Mouse (Mus musculus): ENCODE results near the gene Enpp1. TPM values are rescaled to one million over a fixed set of nuclear protein-coding genes. Genes with fewer than 3 reads are reported as not detected.
A peak's percentile ranks its signal among the peaks of the same experiment; 100 is the strongest.
"Not testable (repeated sequence)": the region's sequence is repeated elsewhere in the genome, so short reads cannot be mapped to it uniquely, and the experiment has no call there.

Enpp1 gene
- polyA plus RNA-seq, 1 experiment from 2014 or later: 3.6 TPM

DNA sequence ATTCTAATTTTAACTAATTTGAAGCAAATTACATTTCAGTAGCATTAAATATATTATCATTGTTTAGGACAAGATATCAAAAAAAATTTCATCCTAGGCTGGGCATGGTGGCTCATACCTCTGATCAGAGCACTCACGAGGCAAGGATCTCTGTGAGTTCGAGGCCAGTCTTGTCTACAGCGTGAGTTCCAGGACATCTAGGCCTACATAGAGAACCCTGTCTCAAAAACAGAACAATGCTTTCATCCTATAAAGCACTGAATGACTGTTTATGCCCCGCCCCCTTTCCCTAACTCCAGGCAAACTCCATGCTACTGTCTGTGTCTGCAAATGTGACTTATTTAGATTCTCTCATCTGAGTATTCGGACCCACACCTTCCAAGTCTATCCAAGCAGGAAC lies 80.8 kb downstream of the Enpp1 start:
- no peaks in the 10 kb centered on the region for H3K36me3 ChIP-seq
- 93% methylated on average over 5 of the region's 5 CpGs for WGBS
- H3K4me2 ChIP-seq: no peak overlapping the region
- no peak overlapping the region for H3K9ac ChIP-seq (replicated peaks)
- H3K9me3 ChIP-seq (replicated peaks): no peaks in the 10 kb centered on the region
- H3K4me3 ChIP-seq (replicated peaks): no peak overlapping the region
- no peak overlapping the region for H3K27ac ChIP-seq (replicated peaks)
- 0 out of 2 replicates have a peak, but pooled peaks have one; percentile 25 for ATAC-seq (ENCODE audit: low FRiP score)
- no peaks in the 10 kb centered on the region; the same call in 1 of the 2 replicates for H3K4me1 ChIP-seq
- H3K27me3 ChIP-seq (replicated peaks): no peaks in the 10 kb centered on the region

DNA sequence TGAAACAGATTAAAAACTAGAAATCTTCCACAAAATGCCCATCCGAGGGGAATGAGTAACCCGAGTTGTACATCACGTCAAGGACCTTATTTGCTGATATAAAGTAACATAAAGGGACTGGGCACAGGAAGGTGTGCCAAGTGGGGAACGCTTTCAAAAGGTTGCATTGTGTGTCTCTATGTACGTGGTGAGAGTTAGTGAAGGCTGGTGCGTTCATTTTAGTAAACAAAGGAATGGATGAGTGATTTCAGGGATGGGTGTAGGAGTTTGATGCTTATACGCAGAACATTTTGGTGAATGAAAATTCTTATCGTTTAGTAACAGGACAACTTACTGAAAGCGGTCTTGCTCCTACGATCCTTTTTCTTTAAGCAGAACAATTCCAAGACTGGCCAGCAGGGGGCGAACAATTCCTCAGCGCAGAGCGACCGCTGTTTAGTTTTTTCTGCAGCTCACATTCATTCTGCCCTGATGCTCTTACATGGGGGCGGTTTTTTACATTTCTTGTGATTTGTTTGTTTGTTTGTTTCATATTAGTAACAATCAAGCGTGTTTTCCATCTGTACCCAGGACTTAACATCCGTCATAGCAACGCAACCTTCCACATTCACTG lies 81.4 kb downstream of the Enpp1 start:
- H3K4me3 ChIP-seq (replicated peaks): 0 out of 2 replicates have a peak overlapping the region, but pooled peaks have one; percentile 12
- H3K36me3 ChIP-seq: no peaks in the 10 kb centered on the region
- peak; percentile 77 for ATAC-seq (ENCODE audit: low FRiP score)

DNA sequence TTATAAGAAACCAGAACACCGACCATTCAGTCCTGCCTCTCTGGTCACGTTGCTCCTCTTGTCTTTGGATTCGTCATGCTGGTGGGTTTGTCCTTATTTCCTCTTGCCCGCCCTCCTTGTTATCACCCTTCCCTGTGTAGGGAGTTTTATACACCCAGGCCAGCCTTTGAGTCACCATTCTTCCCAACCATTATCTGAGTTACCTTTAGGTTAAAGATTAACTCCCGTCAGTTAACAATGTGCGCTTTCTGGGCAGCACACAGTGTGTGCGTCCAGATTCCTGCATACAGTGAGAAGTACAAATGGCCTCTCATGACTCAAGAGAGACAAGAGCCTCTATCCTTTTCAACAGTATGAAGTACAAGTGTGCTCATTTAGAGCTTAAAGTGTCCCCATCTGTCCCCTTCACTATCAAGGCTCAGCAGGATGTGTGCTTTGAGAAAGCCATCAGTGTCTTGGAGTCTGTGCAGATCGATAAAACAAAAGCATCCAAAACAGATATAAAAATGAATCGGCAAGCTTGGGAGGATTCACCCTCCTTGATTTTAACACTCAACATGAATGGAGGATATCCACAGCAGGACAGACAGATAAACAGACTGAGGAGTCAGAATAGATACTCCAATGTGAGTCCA lies 82.8 kb downstream of the Enpp1 start:
- Histone ChIP-seq H3K4me1 (no peaks in the 10 kb centered on the region; the same call in 1 of the 2 replicates), H3K4me2 (no peak overlapping the region), H3K27ac (replicated peaks) (no peak overlapping the region), H3K27me3 (replicated peaks) (no peaks in the 10 kb centered on the region), H3K4me3 (replicated peaks) (no peak overlapping the region), H3K36me3 (no peaks in the 10 kb centered on the region), H3K9ac (replicated peaks) (no peak overlapping the region), H3K9me3 (replicated peaks) (no peaks in the 10 kb centered on the region)
- WGBS: 38% methylated on average over 9 of the region's 9 CpGs
- ATAC-seq (ENCODE audit: low FRiP score): no peak

More for the DNA sequence above, 81.4 kb downstream of the Enpp1 start:
- peak overlapping the region; percentile 48 for H3K4me2 ChIP-seq
- H3K27me3 ChIP-seq (replicated peaks): no peaks in the 10 kb centered on the region
- H3K9me3 ChIP-seq (replicated peaks): no peaks in the 10 kb centered on the region
- H3K4me1 ChIP-seq: no peaks in the 10 kb centered on the region; the same call in 1 of the 2 replicates
- 26% methylated on average over 18 of the region's 18 CpGs for WGBS
- H3K9ac ChIP-seq (replicated peaks): 0 out of 2 replicates have a peak overlapping the region, but pooled peaks have one; percentile 5
- H3K27ac ChIP-seq (replicated peaks): no peak overlapping the region

DNA sequence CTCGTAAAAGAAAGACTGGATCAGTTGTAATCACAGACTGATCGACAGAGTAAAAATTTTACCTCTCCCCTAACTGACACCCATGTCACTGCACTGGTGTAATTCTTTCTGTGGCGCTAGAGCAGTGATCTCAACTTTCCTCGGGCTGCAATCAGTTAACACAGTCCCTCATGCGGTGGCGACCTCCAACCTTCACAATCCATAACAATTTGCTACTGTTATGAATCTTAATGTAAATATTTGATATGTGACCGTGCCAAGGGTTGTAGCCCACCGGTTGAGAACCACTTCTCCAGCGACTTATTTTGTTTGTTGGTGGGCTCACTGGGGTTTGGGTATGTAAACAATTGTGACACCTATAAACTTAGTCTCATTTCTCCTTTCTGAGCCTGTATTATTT lies 83.5 kb downstream of the Enpp1 start:
- Histone ChIP-seq H3K9me3 (replicated peaks) (no peaks in the 10 kb centered on the region), H3K9ac (replicated peaks) (no peak overlapping the region), H3K4me1 (no peaks in the 10 kb centered on the region; the same call in 1 of the 2 replicates), H3K27me3 (replicated peaks) (no peaks in the 10 kb centered on the region), H3K36me3 (no peaks in the 10 kb centered on the region), H3K4me3 (replicated peaks) (no peak overlapping the region), H3K27ac (replicated peaks) (no peak overlapping the region), H3K4me2 (no peak overlapping the region)
- 86% methylated on average over 9 of the region's 9 CpGs for WGBS
- ATAC-seq (ENCODE audit: low FRiP score): no peak

DNA sequence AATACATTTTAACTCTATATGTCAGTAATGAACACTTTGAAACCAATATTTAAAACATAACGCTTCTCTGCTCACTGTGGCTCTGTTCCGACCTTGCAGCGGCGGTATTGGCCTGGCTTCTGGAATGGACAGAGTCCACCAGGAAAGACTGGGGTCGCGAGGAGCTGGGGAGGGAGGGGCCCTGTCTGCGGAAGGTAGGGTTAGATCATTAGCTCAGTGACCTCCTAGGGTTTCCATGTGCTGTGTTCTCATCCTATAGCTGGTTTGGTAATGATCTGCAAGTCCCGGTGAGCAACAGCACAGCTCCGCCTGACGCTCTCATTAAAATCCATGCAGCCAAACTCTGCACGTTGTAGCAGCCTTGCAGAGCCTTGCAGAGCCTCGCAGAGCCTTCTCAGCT lies 84.7 kb downstream of the Enpp1 start:
- WGBS: 70% methylated on average over 12 of the region's 12 CpGs
- H3K4me3 ChIP-seq (replicated peaks): no peak overlapping the region
- H3K4me1 ChIP-seq: no peaks in the 10 kb centered on the region; the same call in 1 of the 2 replicates
- no peaks in the 10 kb centered on the region for H3K27me3 ChIP-seq (replicated peaks)
- no peak overlapping the region for H3K4me2 ChIP-seq
- no peak overlapping the region for H3K9ac ChIP-seq (replicated peaks)
- ATAC-seq (ENCODE audit: low FRiP score): no peak
- no peaks in the 10 kb centered on the region for H3K9me3 ChIP-seq (replicated peaks)
- no peaks in the 10 kb centered on the region for H3K36me3 ChIP-seq
- no peak overlapping the region for H3K27ac ChIP-seq (replicated peaks)

DNA sequence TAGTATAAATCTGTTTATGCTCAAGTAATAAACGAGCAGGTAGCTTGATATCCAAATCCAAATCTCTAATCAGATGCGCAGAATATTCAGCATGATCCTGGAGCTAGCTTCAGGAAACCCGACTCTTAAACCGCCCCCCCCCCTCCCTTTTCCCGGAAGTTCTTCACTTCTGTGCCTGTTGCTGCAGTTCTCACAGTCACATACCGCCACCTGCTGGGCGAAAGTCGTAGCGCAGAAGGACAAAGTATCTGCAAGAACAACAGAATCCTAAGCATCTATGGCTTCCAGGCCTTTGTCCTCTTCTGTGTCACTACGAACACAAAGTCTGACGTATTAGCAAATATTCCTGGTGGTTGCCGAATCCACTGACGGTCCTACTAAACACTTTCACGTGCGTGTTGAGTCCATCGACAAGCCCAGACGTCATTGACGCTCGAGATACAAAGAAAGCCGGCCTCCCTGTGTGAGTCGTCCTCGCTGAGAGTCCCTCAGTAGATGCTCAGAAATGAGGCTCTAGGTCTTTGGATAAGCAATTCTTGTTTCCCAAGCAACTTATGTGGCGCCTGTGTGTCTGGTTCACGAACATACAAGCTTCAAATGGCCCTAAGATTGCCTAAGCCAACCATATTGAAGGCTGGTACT lies 86.8 kb downstream of the Enpp1 start:
- no peak overlapping the region for H3K27ac ChIP-seq (replicated peaks)
- whole genome bisulfite sequencing: 41% methylated on average over 24 of the region's 24 CpGs
- H3K9ac ChIP-seq (replicated peaks): no peak overlapping the region
- H3K4me3 ChIP-seq (replicated peaks): no peak overlapping the region
- H3K4me2 ChIP-seq: peak overlapping the region; percentile 28
- ATAC-seq (ENCODE audit: low FRiP score): peak; percentile 53
- H3K27me3 ChIP-seq (replicated peaks): no peaks in the 10 kb centered on the region
- H3K9me3 ChIP-seq (replicated peaks): no peaks in the 10 kb centered on the region
- no peaks in the 10 kb centered on the region for H3K4me1 ChIP-seq
- no peaks in the 10 kb centered on the region for H3K36me3 ChIP-seq

DNA sequence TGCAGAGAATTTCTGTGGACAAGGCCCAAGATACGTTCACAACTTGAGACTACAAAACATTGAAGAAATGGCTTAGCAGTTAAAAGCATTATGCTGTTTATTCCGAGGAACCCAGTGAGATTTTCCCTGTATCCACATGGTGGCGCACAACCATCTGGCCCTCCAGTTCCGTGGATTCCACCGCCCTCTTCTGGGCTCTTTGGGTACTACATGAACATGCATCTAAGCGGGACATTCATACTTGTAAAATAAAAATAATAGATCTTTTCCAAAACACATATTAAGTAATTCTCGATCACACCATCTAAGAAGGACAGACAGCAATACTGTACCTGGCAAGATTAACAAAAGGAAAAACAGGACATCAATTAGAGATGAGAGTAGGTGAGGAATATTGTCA lies 89.4 kb downstream of the Enpp1 start:
- WGBS: 26% methylated on average over 7 of the region's 7 CpGs
- no peak for ATAC-seq (ENCODE audit: low FRiP score)

DNA sequence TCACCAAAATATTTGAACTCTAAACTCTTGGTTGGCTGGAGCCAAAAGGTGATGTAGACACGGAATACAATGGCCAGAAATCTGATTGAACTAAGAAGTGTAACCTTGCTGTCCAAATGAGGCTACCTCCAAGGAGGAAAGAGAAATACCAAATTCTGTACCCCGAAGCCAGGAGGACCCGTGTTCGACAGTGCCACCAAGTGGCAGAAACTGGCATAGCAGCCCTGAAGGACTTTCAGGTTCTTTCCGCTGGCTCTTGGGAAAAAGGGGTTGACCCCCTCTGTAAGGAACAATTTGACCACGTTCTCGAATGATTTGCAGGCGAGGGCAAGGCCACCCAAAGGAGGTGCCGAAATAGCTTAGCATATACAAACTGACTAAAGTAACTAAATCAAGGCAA lies 90.4 kb downstream of the Enpp1 start:
- ATAC-seq (ENCODE audit: low FRiP score): no peak
- WGBS: 42% methylated on average over 9 of the region's 9 CpGs
- Histone ChIP-seq H3K4me1 (no peaks in the 10 kb centered on the region), H3K9me3 (replicated peaks) (no peaks in the 10 kb centered on the region), H3K27me3 (replicated peaks) (no peaks in the 10 kb centered on the region), H3K4me3 (replicated peaks) (no peak overlapping the region), H3K9ac (replicated peaks) (no peak overlapping the region), H3K36me3 (no peaks in the 10 kb centered on the region), H3K4me2 (no peak overlapping the region), H3K27ac (replicated peaks) (no peak overlapping the region)

More for the DNA sequence above, 89.4 kb downstream of the Enpp1 start:
- Histone ChIP-seq H3K4me3 (replicated peaks) (no peak overlapping the region), H3K9ac (replicated peaks) (no peak overlapping the region), H3K9me3 (replicated peaks) (no peaks in the 10 kb centered on the region), H3K4me2 (no peak overlapping the region), H3K27me3 (replicated peaks) (no peaks in the 10 kb centered on the region), H3K4me1 (no peaks in the 10 kb centered on the region), H3K36me3 (no peaks in the 10 kb centered on the region), H3K27ac (replicated peaks) (no peak overlapping the region)

DNA sequence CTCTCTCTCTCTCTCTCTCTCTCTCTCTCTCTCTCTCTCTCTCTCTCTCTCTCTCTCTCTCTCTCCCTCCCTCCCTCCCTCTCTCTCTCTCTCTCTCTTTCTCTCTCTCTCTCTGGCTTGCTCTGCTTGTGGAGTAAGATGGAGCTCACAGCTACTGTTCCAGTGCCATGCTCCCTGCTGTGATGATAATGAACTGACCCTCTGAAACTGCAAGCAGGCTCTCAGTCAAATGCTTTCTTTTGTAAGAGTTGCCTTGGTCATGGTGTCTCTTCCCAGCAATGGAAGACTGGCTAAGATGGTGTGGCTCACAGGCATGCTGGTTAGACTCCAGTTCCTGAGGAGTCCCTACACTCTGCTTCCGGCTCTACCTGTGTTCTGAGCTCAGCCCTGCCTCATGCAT lies 95.4 kb downstream of the Enpp1 start:
- not testable (repeated sequence) for ATAC-seq (ENCODE audit: low FRiP score); H3K27ac ChIP-seq (replicated peaks); H3K4me3 ChIP-seq (replicated peaks); H3K9ac ChIP-seq (replicated peaks); H3K36me3 ChIP-seq; H3K4me2 ChIP-seq; H3K4me1 ChIP-seq; H3K9me3 ChIP-seq (replicated peaks); H3K27me3 ChIP-seq (replicated peaks)
- WGBS: 93% methylated on average over 1 of the region's 1 CpGs

DNA sequence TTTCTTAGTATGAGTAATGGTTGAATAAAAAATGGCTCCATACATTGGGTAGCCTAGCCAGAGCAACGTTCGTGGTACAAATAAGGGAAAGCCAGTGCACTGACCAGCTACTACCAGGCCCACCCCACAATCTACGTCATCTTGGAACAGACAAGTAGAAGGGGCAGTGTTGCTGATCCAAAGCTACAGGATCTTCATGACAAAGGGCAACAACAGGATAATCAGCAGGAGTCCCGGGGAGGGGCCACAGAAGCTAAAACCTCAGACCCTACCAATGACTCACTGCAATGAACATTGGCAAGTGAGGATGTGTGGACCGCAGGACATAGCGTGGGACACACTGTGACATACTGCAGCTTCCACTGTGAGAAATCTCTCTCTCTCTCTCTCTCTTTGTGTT lies 96.2 kb downstream of the Enpp1 start:
- no peaks in the 10 kb centered on the region for H3K27me3 ChIP-seq (replicated peaks)
- ATAC-seq (ENCODE audit: low FRiP score): no peak
- 87% methylated on average over 6 of the region's 6 CpGs for WGBS
- H3K9me3 ChIP-seq (replicated peaks): no peaks in the 10 kb centered on the region
- no peak overlapping the region for H3K4me2 ChIP-seq
- H3K27ac ChIP-seq (replicated peaks): no peak overlapping the region
- H3K36me3 ChIP-seq: no peaks in the 10 kb centered on the region
- no peak overlapping the region for H3K4me3 ChIP-seq (replicated peaks)
- H3K4me1 ChIP-seq: no peaks in the 10 kb centered on the region
- H3K9ac ChIP-seq (replicated peaks): no peak overlapping the region

DNA sequence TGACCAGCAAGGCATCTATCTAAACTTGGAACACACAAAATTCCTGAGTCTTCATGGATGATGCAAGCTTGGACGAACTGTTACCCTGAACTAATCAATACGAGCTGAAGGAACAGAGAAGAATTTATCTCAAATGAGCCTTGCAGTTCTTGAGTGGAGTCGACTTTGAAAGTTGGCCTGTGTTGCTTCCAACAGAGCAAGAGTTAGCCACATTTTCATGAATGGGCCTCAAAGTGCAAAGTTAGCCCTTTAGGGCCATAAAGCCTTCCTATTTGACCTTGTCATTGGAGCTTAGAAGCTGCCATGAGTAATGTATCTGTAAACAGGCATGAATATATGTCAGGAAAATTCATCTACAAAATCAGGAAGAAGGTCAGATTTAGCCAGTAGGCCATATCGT lies 97.2 kb downstream of the Enpp1 start:
- H3K4me3 ChIP-seq (replicated peaks): no peak overlapping the region
- no peaks in the 10 kb centered on the region for H3K36me3 ChIP-seq
- H3K4me2 ChIP-seq: no peak overlapping the region
- H3K4me1 ChIP-seq: no peaks in the 10 kb centered on the region
- no peaks in the 10 kb centered on the region for H3K9me3 ChIP-seq (replicated peaks)
- no peak for ATAC-seq (ENCODE audit: low FRiP score)
- H3K27ac ChIP-seq (replicated peaks): no peak overlapping the region
- H3K27me3 ChIP-seq (replicated peaks): no peaks in the 10 kb centered on the region
- no peak overlapping the region for H3K9ac ChIP-seq (replicated peaks)
- WGBS: 91% methylated on average over 4 of the region's 4 CpGs

DNA sequence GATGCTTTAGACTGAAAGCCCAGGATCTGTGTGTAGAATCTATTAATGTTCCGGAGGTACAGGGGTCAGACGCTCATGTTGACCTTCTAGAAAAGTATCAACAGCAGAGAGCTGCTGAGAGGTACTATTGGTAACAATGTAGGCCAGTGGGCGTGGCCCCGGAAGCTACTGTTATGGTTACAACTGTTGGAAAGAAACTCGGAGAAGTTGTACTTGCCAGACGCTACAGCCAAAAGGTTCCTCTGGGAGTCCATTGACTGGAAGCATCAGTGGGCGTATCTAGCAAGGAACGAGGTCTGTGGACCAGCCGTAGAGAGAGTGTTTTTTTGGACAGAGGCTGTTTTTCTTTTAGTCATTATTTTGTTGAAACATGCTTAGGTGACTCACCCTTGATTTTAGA lies 102.2 kb downstream of the Enpp1 start:
- WGBS: 90% methylated on average over 9 of the region's 9 CpGs
- H3K36me3 ChIP-seq: no peaks in the 10 kb centered on the region
- no peaks in the 10 kb centered on the region for H3K27me3 ChIP-seq (replicated peaks)
- H3K9ac ChIP-seq (replicated peaks): no peak overlapping the region
- no peak overlapping the region for H3K27ac ChIP-seq (replicated peaks)
- ATAC-seq (ENCODE audit: low FRiP score): no peak
- no peak overlapping the region for H3K4me2 ChIP-seq
- H3K9me3 ChIP-seq (replicated peaks): no peaks in the 10 kb centered on the region
- no peaks in the 10 kb centered on the region for H3K4me1 ChIP-seq
- no peak overlapping the region for H3K4me3 ChIP-seq (replicated peaks)

Data from neural tube, embryonic 15.5 days (tissue).